Mouse (Mus musculus) brain, embryonic 14.5 days (tissue): ENCODE measurements at regions not wholly inside any gene's neighbourhood (a gene's known extent, or its start where the extent isn't known, plus 50 kb on each side); places are given as distances from the start of the nearest gene placed in this dataset.

ENCODE experiments used
- CTCF ChIP-seq: fragments of 200-500 bp; IDR thresholded peaks from 2 replicates; pipeline ENCODE4 v1.5.1; 2012; ENCODE audit warnings: inconsistent platforms, mild to moderate bottlenecking, moderate library complexity, borderline replicate concordance; ENCODE audit not compliant: insufficient read depth, insufficient read length; ENCODE audit errors: extremely low read depth
- POLR2A ChIP-seq: fragments of 200-500 bp; IDR thresholded peaks from 2 replicates; pipeline ENCODE4 v1.6.1; 2012; ENCODE audit warnings: mild to moderate bottlenecking, inconsistent platforms, borderline replicate concordance; ENCODE audit not compliant: poor library complexity, insufficient read depth, insufficient read length, severe bottlenecking; ENCODE audit errors: extremely low read depth

DNA sequence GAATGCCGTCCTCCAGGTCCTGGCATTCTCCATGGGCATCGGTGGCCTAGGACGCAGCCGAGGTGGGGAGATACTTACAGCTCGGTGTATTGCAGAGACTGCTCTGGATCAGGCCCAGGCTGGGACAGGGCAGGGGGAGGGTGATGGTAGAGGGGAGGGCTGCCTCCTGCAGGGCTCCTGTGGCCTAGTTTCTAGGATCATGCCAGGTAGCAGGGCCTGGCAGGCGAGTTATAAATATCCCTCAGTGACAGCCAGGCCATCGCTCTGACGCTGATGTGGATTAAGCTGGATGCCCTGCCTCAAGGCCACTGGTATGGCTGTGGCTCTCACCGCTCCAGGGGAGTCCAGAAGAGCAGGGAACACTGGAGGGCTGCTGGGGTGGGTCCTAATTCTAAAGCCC, 221.8 kb downstream of the Lrfn2 start:
- TF ChIP-seq CTCF, result no peak
- TF ChIP-seq POLR2A, result no peak
